Mouse (Mus musculus) CH12.LX (cell line): Measurements from ENCODE around the gene Kank4. TPM values are rescaled to one million over a fixed set of nuclear protein-coding genes. Genes with fewer than 3 reads are reported as not detected.

Source experiments
- DNase-seq: peaks from one replicate; pipeline ENCODE4 v3.0.0-alpha.2; 2013; ENCODE audit errors: extremely low read depth
- H3K27ac ChIP-seq: 2 replicates; pipeline ENCODE4 v1.5.1; 2012; ENCODE audit warnings: low read depth, mild to moderate bottlenecking, control low read depth, moderate library complexity; ENCODE audit not compliant: insufficient read depth
- H3K27me3 ChIP-seq: replicated peaks from 2 replicates; pipeline ENCODE3; 2012; ENCODE audit warnings: inconsistent platforms
- H3K36me3 ChIP-seq, 2 experiments: replicated peaks in 1 of 2; 2 replicates each; pipeline versions ENCODE3 to v1.6.1; 2012; ENCODE audit warnings: inconsistent platforms in 1 of 2, low read length in 1 of 2, mild to moderate bottlenecking in 1 of 2, mixed read lengths in 1 of 2, moderate library complexity in 1 of 2; ENCODE audit not compliant: control insufficient read depth in 1 of 2, insufficient read depth in 1 of 2
- H3K4me1 ChIP-seq, 2 experiments: 2 replicates each; pipeline ENCODE4 v1.6.1; 2012; ENCODE audit warnings: inconsistent platforms in 1 of 2, moderate library complexity in 1 of 2; ENCODE audit not compliant: insufficient read depth in 2 of 2, control insufficient read depth in 1 of 2
- H3K4me2 ChIP-seq: 2 replicates; pipeline ENCODE4 v1.6.1; 2012; ENCODE audit warnings: low read depth, mild to moderate bottlenecking, control low read depth; ENCODE audit not compliant: poor library complexity, insufficient read depth, severe bottlenecking
- H3K4me3 ChIP-seq, 3 experiments: fragments of 150-350 bp in 1 of 3; sonication (generic) in 1 of 3; replicated peaks in 1 of 3; 2 replicates each; pipeline versions ENCODE3 to v1.5.1; 2011 to 2012; ENCODE audit warnings: low read depth in 2 of 3, low read length in 2 of 3, mild to moderate bottlenecking in 2 of 3, moderate library complexity in 2 of 3, control low read depth in 1 of 3, improper control_type of control experiment in 1 of 3, inconsistent platforms in 1 of 3, mixed read lengths in 1 of 3; ENCODE audit not compliant: poor library complexity in 1 of 3
- H3K79me2 ChIP-seq: replicated peaks from 2 replicates; pipeline ENCODE4 v1.6.1; 2012; ENCODE audit warnings: mild to moderate bottlenecking, moderate library complexity; ENCODE audit not compliant: control insufficient read depth, poor library complexity, insufficient read depth, severe bottlenecking; ENCODE audit errors: extremely low read depth
- H3K9ac ChIP-seq: 2 replicates; pipeline ENCODE4 v1.6.1; 2012; ENCODE audit warnings: low read depth, mild to moderate bottlenecking, control low read depth, moderate library complexity; ENCODE audit not compliant: insufficient read depth
- H3K9me3 ChIP-seq: replicated peaks from 2 replicates; pipeline ENCODE3; 2012; ENCODE audit warnings: low read length, inconsistent platforms, mixed read lengths
- BHLHE40 ChIP-seq: IDR thresholded peaks from 2 replicates; pipeline ENCODE4 v1.6.1; 2011; ENCODE audit warnings: mild to moderate bottlenecking, low read depth, low read length, improper control_type of control experiment
- CHD1 ChIP-seq: IDR thresholded peaks from 2 replicates; pipeline ENCODE4 v1.6.1; 2012; ENCODE audit warnings: low read depth, low read length, improper control_type of control experiment, inconsistent platforms
- CHD2 ChIP-seq: IDR thresholded peaks from 2 replicates; pipeline ENCODE4 v1.6.1; 2011; ENCODE audit warnings: low read length, improper control_type of control experiment
- CTCF ChIP-seq, 2 experiments: IDR thresholded peaks in 1 of 2; conservative IDR thresholded peaks in 1 of 2; 2 replicates each; pipeline ENCODE4 v1.5.1; 2011 to 2012; ENCODE audit warnings: low read depth in 2 of 2, low read length in 2 of 2, improper control_type of control experiment in 1 of 2, inconsistent platforms in 1 of 2, mild to moderate bottlenecking in 1 of 2, moderate library complexity in 1 of 2
- E2F4 ChIP-seq: IDR thresholded peaks from 2 replicates; pipeline ENCODE4 v1.6.1; 2011; ENCODE audit warnings: low read depth, low read length, improper control_type of control experiment; ENCODE audit not compliant: insufficient replicate concordance
- ELF1 ChIP-seq: IDR thresholded peaks from 2 replicates; pipeline ENCODE4 v1.6.1; 2014; ENCODE audit warnings: low read depth, mild to moderate bottlenecking, inconsistent platforms, low read length, improper control_type of control experiment
- EP300 ChIP-seq: IDR thresholded peaks from 2 replicates; pipeline ENCODE4 v1.6.1; 2011; ENCODE audit warnings: low read length, improper control_type of control experiment
- ETS1 ChIP-seq: conservative IDR thresholded peaks from 2 replicates; pipeline ENCODE4 v1.6.1; 2012; ENCODE audit warnings: low read depth, mild to moderate bottlenecking, inconsistent platforms, low read length, improper control_type of control experiment, moderate library complexity
- JUN ChIP-seq: IDR thresholded peaks from 2 replicates; pipeline ENCODE4 v1.6.1; 2011; ENCODE audit warnings: low read depth, mild to moderate bottlenecking, low read length, improper control_type of control experiment, moderate library complexity; ENCODE audit not compliant: insufficient read depth
- MAFK ChIP-seq: IDR thresholded peaks from 2 replicates; pipeline ENCODE4 v1.6.1; 2011; ENCODE audit warnings: low read length, improper control_type of control experiment; ENCODE audit not compliant: insufficient replicate concordance
- MXI1 ChIP-seq: IDR thresholded peaks from 2 replicates; pipeline ENCODE4 v1.6.1; 2011; ENCODE audit warnings: mild to moderate bottlenecking, low read depth, low read length, improper control_type of control experiment
- MYC ChIP-seq: IDR thresholded peaks from 2 replicates; pipeline ENCODE4 v1.6.1; 2011; ENCODE audit warnings: low read depth, mild to moderate bottlenecking, improper control_type of control experiment, low read length
- POLR2A ChIP-seq: IDR thresholded peaks from 2 replicates; pipeline ENCODE4 v1.6.1; 2011; ENCODE audit warnings: low read depth, mild to moderate bottlenecking, improper control_type of control experiment, low read length
- POLR2AphosphoS2 ChIP-seq: IDR thresholded peaks from 2 replicates; pipeline ENCODE4 v1.6.1; 2011; ENCODE audit warnings: low read depth, low read length, improper control_type of control experiment
- RAD21 ChIP-seq: IDR thresholded peaks from 2 replicates; pipeline ENCODE4 v1.6.1; 2011; ENCODE audit warnings: low read depth, mild to moderate bottlenecking, low read length, improper control_type of control experiment, moderate library complexity
- SIN3A ChIP-seq: IDR thresholded peaks from 2 replicates; pipeline ENCODE4 v1.6.1; 2012; ENCODE audit warnings: low read length, improper control_type of control experiment, inconsistent platforms
- SMC3 ChIP-seq: IDR thresholded peaks from 2 replicates; pipeline ENCODE4 v1.6.1; 2011; ENCODE audit warnings: low read depth, low read length, improper control_type of control experiment
- TBP ChIP-seq: conservative IDR thresholded peaks from 2 replicates; pipeline ENCODE4 v1.6.1; 2011; ENCODE audit warnings: low read depth, low read length, improper control_type of control experiment
- TCF12 ChIP-seq: IDR thresholded peaks from 2 replicates; pipeline ENCODE4 v1.6.1; 2014; ENCODE audit warnings: low read depth, mild to moderate bottlenecking, inconsistent platforms, low read length, improper control_type of control experiment
- UBTF ChIP-seq: IDR thresholded peaks from 2 replicates; pipeline ENCODE4 v1.6.1; 2012; ENCODE audit warnings: low read depth, mild to moderate bottlenecking, inconsistent platforms, low read length, improper control_type of control experiment, moderate library complexity
- USF1 ChIP-seq: IDR thresholded peaks from 2 replicates; pipeline ENCODE4 v1.6.1; 2014; ENCODE audit warnings: low read depth, mild to moderate bottlenecking, inconsistent platforms, low read length, improper control_type of control experiment
- USF2 ChIP-seq: conservative IDR thresholded peaks from 2 replicates; pipeline ENCODE4 v1.6.1; 2011; ENCODE audit warnings: low read depth, low read length, improper control_type of control experiment
- ZC3H11A ChIP-seq: IDR thresholded peaks from 2 replicates; pipeline ENCODE4 v1.6.1; 2012; ENCODE audit warnings: low read depth, mild to moderate bottlenecking, inconsistent platforms, low read length, improper control_type of control experiment
- ZNF384 ChIP-seq: IDR thresholded peaks from 2 replicates; pipeline ENCODE4 v1.6.1; 2012; ENCODE audit warnings: low read depth, low read length, improper control_type of control experiment, inconsistent platforms
- dilution Hi-C: fragments of 300-500 bp; cut with MboI; formaldehyde crosslinking; loops from 2 replicates; pipeline ENCODE4 v1.14.3; 2020; ENCODE audit warnings: low sequenced_read_pairs; ENCODE audit not compliant: extremely low pct_unique_long_range_greater_than_20kb, extremely low pct_ligation_motif_present
- in situ Hi-C: fragments of 300-500 bp; cut with MboI; formaldehyde crosslinking; loops from 3 replicates; pipeline ENCODE4 v1.14.3; 2019; ENCODE audit warnings: low sequenced_read_pairs, low pct_ligation_motif_present, low pct_unique_long_range_greater_than_20kb, mixed read lengths
- polyA plus RNA-seq: library from polyadenylated mRNA; unstranded; fragments of >175 nt; gene quantifications from 2 replicates; pipeline ENCODE4 v1.2.1, GENCODE M21; 2012; ENCODE audit warnings: low read depth; ENCODE audit not compliant: insufficient read length
- total RNA-seq, 2 experiments: library from RNA; depleted of rRNA; stranded (reverse); fragments of 300-350 nt in 1 of 2; fragments of >200 nt in 1 of 2; gene quantifications; 2 replicates each; pipeline ENCODE4 v1.2.3; 2012 to 2014

Kank4 gene
- total and polyA plus RNA-seq, 3 experiments: not detected

DNA sequence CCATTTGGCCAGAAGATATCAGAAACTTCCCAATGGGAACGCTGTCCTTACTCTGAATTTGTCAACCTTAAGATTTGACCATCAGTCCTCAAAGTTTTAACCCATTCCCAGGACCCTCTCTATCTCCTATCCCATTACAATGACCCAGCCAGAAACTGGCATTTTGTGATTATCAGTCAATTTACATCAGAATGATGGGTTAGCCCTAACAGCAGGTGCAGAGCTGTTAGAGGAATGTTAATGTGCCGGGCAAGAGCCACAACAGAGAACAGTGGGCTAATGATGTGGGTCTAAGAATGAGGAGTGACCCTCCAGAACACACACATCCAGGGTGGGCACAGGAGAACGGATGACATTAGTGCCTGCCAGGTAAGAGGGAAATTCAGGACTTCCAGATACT is 31.1 kb downstream of the Kank4 start:
- no peak overlapping the region for H3K4me3 ChIP-seq
- H3K9ac ChIP-seq: no peak overlapping the region
- H3K9me3 ChIP-seq: peaks cover 93% of the 10 kb centered on the region
- no peaks in the 10 kb centered on the region for H3K4me1 ChIP-seq
- TF ChIP-seq RAD21 (no peak), USF1 (no peak), SIN3A (no peak), UBTF (no peak), MXI1 (no peak), E2F4 (no peak), CHD2 (no peak), ELF1 (no peak), POLR2A (no peak)
- TF ChIP-seq, all 38 proteins: peak for 0
- H3K79me2 ChIP-seq: no peaks in the 10 kb centered on the region
- no peak overlapping the region for H3K27ac ChIP-seq
- H3K36me3 ChIP-seq: no peaks in the 10 kb centered on the region
- in situ Hi-C loops (no loop called here), dilution Hi-C loops (no loop called here)
- DNase-seq: no peak
- H3K27me3 ChIP-seq: no peaks in the 10 kb centered on the region
- H3K4me2 ChIP-seq: no peak overlapping the region

DNA sequence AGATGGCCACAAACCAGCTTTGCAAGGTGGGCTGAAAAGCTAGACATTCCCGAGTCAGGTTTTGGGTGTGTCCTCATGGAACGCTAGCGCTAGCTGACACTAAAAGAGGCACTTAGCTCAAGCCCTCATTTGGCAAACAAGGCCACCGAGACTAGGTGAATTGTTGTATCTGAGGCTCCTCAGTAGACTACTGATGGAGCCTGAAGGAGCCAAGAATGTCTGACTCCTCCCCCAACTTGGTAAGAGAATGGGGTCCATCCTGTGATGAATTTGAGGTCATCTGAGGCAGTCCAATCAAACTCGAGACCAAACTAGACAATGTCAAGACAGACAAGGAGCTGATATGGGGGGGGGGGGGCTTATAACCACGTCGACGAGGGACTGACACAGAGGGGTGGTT is 31.5 kb downstream of the Kank4 start:
- no peaks in the 10 kb centered on the region for H3K27me3 ChIP-seq
- in situ Hi-C loops: no loop called here
- peaks cover 93% of the 10 kb centered on the region for H3K9me3 ChIP-seq

DNA sequence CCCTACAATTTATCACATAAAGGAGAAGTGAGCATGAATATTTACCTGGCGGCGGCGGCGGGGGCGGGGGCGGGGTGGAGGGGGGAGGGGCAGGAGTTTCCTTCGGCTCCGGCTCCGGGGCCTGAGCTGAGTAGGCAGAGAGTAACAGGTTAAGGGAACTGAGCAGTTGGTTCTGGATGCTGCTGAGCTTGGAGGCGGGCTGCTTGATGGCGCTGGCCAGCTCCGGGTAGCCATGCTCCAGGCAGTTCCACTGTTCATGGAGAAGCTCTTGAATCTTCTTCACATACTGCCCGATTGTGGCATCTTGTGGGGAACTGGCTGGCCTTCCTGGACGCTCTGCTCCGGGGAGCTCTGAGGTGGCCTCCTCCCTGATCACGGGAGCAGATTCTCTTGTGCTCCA is 39.1 kb downstream of the Kank4 start:
- in situ Hi-C loops: no loop called here

More for the DNA sequence above, 31.5 kb downstream of the Kank4 start:
- Histone ChIP-seq H3K9ac (no peak overlapping the region), H3K27ac (no peak overlapping the region), H3K36me3 (no peaks in the 10 kb centered on the region), H3K4me2 (no peak overlapping the region), H3K79me2 (no peaks in the 10 kb centered on the region), H3K4me1 (no peaks in the 10 kb centered on the region), H3K4me3 (no peak overlapping the region)
- TF ChIP-seq RAD21: no peak
- no peak for TF ChIP-seq UBTF
- no peak for TF ChIP-seq E2F4
- no peak for TF ChIP-seq CTCF (conservative IDR thresholded peaks at IDR 0.05 in 1 of 2, IDR thresholded peaks at IDR 0.05 in 1 of 2; ENCODE audit: low read depth in 2 of 2, low read length in 2 of 2)
- no peak for TF ChIP-seq SIN3A
- TF ChIP-seq USF2: no peak
- TF ChIP-seq ETS1: no peak
- TF ChIP-seq ZC3H11A: no peak
- no peak for TF ChIP-seq CHD2
- TF ChIP-seq USF1: no peak
- no peak for TF ChIP-seq MAFK
- no peak for TF ChIP-seq POLR2AphosphoS2
- TF ChIP-seq TCF12: no peak
- no peak for TF ChIP-seq EP300
- no peak for TF ChIP-seq CHD1
- TF ChIP-seq SMC3: no peak
- no peak for DNase-seq
- dilution Hi-C loops: no loop called here

More for the DNA sequence above, 39.1 kb downstream of the Kank4 start:
- Histone ChIP-seq H3K4me2 (no peak overlapping the region), H3K27me3 (no peaks in the 10 kb centered on the region), H3K36me3 (no peaks in the 10 kb centered on the region), H3K79me2 (no peaks in the 10 kb centered on the region), H3K4me3 (no peak overlapping the region), H3K9me3 (peaks cover 95% of the 10 kb centered on the region), H3K9ac (no peak overlapping the region), H3K27ac (no peak overlapping the region), H3K4me1 (no peaks in the 10 kb centered on the region)
- no peak for TF ChIP-seq ELF1
- TF ChIP-seq BHLHE40: no peak
- TF ChIP-seq POLR2AphosphoS2: no peak
- no peak for TF ChIP-seq EP300
- TF ChIP-seq JUN: no peak
- TF ChIP-seq MXI1: no peak
- no peak for TF ChIP-seq TBP
- no peak for TF ChIP-seq ZNF384
- TF ChIP-seq TCF12: no peak
- no peak for TF ChIP-seq MYC
- no peak for TF ChIP-seq ZC3H11A
- DNase-seq: no peak
- dilution Hi-C loops: no loop called here
